Mouse (Mus musculus): ENCODE measurements at regions not wholly inside any gene's neighbourhood (a gene's known extent, or its start where the extent isn't known, plus 50 kb on each side); places are given as distances from the start of the nearest gene placed in this dataset.
"Not testable (repeated sequence)": the region's sequence is repeated elsewhere in the genome, so short reads cannot be mapped to it uniquely, and the experiment has no call there.

DNA sequence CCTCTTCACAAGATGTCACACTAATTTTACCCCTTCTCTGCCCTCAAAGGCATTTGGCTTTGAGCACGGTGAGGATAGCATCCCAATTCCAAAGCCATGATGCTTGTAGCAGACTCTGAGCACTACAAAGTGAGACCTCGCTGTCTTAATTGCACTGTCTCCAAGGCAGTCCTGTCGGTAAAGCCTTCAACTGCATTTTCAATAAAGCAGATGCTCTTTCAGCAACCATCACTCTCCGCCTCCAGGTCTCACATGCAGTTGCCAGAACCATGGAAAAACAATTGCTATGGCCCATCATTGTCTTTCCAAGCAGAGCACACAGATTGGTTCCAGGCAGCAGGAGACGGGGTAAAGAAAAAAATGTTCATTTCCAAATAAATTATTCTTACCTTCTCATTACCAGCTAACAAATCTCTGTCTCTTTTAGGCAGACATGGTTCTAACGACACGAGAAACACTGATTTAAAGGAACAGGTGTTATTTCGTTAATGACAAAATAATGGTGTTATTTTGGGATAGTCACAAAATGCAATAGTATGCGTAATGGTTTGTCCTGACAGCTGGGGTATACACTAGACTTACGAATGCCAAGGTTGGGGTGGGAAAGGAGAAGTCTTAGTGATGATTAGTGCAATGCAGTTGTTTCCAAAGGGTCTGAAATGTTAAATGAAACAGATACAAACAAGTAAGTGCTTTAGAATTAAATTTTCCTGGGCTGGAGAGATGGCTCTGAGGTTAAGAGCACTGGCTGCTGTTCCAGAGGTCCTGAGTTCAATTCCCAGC lies 175.2 kb downstream of the Enc1 start:
- no peak for DNase-seq

DNA sequence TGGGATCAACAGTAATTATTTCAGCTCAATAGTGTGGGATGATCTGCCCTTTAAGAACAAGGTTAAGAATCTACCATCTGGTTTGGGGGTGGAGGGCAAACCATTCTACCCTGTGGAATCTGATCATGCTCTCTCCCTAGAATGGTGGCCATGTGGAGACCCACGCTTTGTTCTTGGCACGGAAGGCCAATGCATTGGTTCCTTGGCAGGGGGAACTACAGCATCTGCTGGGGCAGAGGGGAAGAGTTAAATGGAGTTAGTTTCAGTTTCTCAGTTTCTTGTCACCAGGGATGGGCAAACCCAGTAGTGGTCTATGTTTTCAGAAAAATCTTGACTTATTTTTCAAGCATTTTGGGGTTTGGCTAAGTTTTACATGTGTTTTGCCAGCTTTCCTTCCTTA lies 174.5 kb downstream of the Enc1 start:
- DNase-seq: no peak

GRCm38 (mm10) chr13:97412151-97412550 lies 171.2 kb downstream of the Enc1 start:
- no peak for DNase-seq

DNA sequence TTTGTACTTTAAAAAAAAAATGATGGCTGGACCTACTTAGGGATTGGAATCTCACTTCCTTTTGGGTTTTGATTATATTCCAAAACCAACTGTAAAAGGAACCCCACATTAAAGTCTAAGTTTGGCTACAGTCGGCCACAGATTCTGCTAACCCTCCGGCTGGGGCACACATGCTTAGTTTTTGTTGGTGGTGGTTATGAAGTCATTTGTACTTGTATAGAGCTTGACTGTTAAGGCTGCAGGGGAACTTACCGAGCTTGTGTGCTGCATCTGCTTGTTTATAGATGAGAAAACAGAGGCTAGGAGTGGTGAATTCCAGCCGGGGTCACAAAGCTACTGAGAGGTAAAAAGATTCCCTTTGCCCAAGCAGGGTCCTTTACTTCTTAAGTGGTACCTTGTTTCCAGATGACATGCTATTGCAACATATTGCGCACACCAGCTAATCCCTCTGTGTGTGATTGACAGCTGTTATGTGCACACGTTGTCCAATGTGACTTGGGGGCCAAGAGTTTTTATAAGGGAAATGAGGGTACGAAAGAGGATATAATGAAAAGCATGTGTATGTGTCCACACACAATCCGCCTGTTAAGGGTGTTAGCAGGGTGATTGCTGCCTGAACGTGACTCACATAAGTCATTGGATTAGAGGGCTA lies 169.8 kb downstream of the Enc1 start:
- no peak for DNase-seq

- DNase-seq: no peak
Observed at GRCm38 (mm10) chr13:97409891-97410525, 169.1 kb downstream of the Enc1 start.

GRCm38 (mm10) chr13:97409291-97409780 lies 168.4 kb downstream of the Enc1 start:
- no peak for DNase-seq

DNA sequence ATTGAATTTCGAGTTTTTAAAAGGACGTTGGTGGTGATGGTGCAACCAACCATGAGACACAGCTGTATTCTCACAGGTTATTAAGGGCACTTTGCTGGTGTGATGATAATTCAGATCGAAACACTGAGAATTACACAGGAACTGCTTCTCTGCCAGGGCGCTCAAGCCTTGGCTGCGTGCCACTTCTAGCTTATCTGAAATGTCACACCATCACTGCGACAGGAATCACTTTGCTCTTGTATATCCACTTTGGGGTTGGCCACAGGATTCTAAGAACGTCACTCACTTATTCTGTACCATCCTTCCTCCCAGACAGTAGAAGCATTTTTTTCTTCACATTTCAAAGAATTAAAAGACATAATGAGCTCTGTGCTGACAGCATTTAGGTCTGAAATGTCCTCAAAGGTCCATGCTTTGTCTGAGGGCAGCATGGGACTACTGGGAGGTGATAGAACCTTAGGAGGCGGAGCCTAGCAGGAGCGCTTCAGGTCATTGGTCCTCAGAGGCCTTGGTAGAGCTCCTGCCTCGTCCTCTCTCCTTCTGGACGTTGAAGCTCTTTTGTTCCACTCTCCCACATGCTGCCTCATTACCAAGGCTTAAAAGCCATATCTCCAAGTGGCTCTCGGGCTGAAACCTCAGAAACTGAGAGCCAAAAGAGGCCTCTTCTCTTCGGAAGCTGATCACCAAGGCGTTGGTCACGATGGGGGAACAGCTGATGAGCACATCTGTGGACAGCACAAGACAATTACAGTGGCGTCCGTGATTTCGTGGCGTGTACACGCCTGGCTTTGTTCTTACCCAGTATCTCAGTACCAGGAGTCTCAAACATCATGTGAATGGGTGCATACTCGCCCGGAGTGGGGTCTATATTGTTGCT lies 167.7 kb downstream of the Enc1 start:
- no peak for DNase-seq

- DNase-seq: no peak
Observed at GRCm38 (mm10) chr13:97407773-97408172, 166.9 kb downstream of the Enc1 start.

DNA sequence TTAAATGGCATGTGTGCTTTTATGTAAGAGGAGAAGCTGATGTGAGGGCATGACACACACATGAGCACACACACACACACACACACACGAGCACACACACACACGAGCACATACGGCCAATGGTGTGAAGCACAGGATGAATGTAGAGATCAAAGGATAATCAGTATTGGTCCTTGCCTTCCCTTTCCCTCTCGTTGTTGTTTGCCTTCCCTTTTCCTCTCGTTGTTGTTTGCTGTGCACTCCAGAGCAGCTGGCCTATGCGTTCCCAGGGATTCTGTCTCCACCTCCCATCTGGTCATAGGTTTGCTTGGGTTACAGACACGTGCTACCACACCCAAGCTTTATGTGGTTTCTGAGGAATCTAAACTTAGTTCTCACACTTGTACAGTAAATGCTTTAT lies 165.8 kb downstream of the Enc1 start:
- DNase-seq: no peak

DNA sequence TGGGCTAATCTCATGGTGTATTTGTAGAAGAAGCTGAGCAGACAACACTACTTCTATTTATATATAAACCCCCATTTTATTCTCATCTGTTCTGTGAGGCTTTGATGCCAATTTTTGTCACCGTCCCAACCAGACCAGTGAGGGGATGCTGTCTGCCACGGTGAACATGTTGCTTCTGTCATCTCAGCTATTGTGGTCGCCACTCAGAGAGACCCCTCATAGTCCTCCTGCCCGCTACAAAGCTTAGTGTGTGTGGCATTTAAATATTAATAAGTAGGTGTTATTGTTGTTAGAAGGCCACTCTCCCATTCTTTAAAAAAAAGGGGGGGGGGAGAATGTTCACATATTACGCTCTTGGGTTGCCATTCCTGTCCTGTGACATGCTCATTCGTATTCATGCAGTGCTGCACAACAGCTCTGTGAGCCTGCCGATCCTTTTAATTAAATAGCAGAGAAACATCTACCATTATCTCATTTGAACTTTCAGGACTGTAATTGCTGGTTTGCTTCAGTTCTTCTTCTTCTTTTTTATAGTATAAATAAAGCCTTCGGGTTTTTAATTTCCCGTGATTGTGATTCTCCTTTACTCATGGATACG lies 161.4 kb downstream of the Enc1 start:
- no peak for DNase-seq

- DNase-seq: no peak
Observed at GRCm38 (mm10) chr13:97401620-97402019, 160.7 kb downstream of the Enc1 start.

DNA sequence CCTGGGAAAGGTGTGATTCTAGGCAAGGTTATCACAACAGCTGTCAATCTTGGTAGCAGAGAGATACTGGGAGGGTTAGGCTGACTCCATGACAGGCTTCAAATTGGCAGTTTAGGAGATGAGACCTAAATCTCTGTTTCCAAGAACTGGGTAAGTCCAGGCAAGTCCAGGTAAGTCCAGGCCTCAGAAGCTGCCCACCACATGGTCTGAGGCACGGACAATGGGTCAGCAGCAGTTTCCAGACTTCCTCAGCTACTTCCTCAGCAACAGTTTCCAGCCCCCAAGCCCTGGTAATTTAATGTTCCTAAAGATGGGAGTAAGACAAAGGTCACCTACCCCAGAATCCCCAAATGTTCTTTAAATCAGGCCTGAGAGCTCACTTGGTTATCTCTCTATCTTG lies 157.1 kb downstream of the Enc1 start:
- DNase-seq: no peak

GRCm38 (mm10) chr13:97396899-97397640 lies 156.2 kb downstream of the Enc1 start:
- no peak for DNase-seq

DNA sequence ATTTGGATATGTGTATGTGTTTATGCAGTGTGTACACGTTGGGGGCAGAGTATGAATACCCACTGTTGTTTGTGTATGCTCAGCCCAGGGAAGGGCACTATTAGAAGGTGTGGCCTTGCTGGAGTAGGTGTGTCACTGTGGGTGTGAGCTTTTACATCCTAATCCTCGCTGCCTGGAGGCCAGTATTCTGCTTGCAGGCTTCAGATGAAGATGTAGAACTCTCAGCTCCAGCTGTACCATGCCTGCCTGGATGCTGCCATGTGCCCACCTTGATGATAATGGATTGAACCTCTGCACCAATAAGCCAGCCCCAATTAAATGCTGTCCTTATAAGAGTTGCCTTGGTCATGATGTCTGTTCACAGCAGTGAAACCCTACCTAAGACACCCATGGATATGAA lies 155.4 kb downstream of the Enc1 start:
- DNase-seq: not testable (repeated sequence)

DNA sequence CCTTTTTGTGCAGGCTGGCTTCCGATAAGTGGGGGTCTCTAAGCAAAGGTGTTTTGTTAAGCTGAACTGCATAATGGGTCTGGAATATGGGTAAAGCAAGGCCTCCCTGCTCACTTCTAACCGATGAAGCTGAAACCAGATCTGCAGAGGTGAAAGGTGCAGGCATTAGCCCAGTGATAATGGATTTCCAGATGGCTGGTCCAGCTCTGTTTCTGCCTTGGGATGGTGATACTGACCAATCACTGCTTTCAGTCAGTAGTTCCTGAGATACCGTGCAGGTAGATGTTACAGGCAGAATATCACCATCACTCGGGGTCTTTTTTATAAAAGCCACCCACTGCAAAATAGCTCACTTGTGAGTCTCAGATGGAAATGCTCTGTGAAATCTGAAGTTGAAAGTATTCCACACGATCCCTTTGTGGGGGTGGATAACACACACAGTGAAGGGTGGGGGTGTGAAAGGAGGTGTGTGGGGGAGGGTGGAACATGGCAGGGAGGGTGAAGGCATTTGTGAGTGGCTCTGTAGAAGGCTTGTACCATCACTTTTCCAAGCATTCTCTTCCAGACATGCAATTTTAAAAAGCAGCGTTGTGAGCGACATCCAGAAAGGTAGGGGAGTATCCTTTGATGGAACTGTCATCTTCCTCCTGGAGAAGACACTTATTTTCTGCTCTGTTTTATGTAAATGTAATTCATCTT lies 154.0 kb downstream of the Enc1 start:
- DNase-seq: no peak

GRCm38 (mm10) chr13:97394071-97394470 lies 153.2 kb downstream of the Enc1 start:
- DNase-seq: no peak

- DNase-seq: no peak
Observed at GRCm38 (mm10) chr13:97393456-97393855, 152.6 kb downstream of the Enc1 start.

DNA sequence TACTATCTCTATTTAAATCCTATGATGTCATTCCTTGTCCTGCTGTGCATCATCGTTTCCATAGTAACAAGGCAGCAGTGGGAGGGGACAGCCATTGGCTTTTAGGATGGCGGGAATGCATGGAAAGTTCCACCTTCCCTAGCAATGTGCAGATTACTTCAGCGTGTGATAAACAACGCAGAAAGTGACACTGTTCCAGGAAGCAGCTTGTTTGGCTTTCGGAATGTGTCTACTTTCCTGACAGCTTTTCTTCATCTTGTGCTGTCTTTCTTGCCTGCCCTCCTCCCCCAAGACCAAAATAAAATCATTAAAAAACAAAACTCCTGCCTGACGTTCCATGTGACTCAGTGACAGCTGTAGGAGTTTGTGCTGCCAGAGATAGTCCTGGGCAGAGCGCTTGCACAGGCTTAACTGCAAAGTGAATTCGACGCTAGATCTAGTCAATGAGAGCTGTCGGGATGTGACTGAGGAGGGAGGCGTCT lies 149.6 kb downstream of the Enc1 start:
- no peak for DNase-seq

DNA sequence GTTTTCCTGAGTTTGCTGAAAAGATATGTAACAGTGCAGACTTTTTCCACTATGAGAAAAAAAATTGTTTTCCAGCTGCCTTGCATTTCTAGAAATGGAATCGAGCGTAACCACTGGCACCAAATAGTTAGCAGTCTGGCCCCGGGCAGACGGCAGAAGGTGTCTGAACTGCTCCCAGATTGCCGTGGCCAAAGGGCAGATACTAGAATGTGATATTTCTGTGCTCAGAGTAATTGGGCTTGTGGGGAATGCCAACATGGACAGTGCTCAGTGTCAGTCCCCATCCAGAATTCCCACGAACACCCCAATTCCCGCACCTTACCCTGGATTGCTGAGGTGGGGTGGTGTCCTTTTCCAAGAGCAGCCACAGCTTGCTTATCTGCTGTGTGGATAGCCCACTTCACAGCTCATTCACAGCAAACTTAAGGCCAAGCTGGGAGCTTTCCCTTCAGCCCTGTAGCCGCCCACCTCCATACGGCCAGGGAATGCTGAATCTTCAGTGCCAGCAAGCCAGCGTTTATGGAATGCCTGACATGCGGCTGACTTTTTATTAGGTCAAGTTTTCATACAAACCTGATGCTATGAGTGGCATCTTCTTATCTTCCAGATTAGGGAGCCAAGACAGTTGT lies 148.1 kb downstream of the Enc1 start:
- DNase-seq: no peak

DNA sequence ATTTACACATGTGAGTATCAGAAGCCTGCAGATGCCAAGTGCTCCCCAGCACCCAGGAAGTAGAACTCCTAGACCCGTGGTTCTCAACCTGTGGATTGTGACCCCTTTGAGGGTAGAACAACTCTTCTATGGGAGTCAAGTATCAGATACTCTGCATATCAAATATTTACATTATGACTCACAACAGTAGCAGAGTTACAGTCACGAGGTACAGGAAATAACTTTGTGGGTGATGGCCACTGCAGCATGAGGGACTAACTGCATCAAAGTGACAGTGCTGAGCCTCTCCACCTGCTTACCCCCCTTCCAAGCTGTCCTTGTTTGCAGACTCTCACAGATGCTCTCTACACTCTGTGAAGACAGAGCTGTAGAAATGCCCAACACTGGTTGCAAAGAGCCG lies 145.6 kb downstream of the Enc1 start:
- DNase-seq: no peak

DNA sequence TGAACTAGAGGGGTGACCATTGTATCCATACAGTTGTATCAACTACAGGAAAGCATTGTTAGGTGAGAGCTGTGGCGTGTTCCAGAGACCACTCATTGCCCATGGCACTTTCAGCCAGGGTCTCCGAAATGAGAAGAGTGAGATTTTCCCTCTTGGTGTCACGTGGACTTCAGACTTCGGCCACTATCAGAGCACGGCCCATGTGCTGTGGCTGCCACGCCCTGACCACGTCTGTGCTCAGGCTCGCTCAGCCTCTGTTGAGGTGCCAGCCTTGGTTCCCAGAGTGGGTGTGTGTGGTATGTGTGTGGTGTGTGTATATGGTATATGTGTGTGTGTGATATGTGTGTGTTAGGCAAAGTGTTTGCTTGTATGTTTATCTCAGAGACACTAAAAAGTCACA lies 144.6 kb downstream of the Enc1 start:
- no peak for DNase-seq

All from cerebellum, adult 11 months (tissue).